ENCODE assay signal across 8 mouse cellular contexts in genomic region chr13:30973501-30974246, GRCm38 (mm10). TPM values are rescaled to one million over a fixed set of nuclear protein-coding genes. Genes with fewer than 3 reads are reported as not detected.
DNase-seq lines count a peak whose midpoint lies in the region; ATAC-seq and TF ChIP-seq lines count a peak whose summit lies in the region.

Exoc2 (minus strand) TSS chr13:30974093.
Gm5447 (plus strand) TSS chr13:30974204.

- H3K27me3 ChIP-seq in erythroblast, embryonic 14.5 days (ENCODE audit: control insufficient read depth) = peaks cover 12% of the 10 kb centered on the region
- 0 out of 2 replicates have a peak, but pooled peaks cover 3% of the 10 kb centered on the region for H3K27me3 ChIP-seq in heart, embryonic 11.5 days (ENCODE audit: control insufficient read depth, insufficient read depth, low read length)
- no peaks in the 10 kb centered on the region; the same call in none of the 2 replicates for H3K27me3 ChIP-seq in kidney, embryonic 16.5 days (ENCODE audit: insufficient read depth, low read length)
- H3K27me3 ChIP-seq in liver, embryonic 11.5 days (replicated peaks; ENCODE audit: control insufficient read depth, insufficient read depth, low read length) = no peaks in the 10 kb centered on the region
- peaks cover 5% of the 10 kb centered on the region for H3K27me3 ChIP-seq in myocyte (ENCODE audit: control insufficient read depth, insufficient read depth, insufficient read length)

- H3K36me3 ChIP-seq in erythroblast, embryonic 14.5 days (ENCODE audit: control insufficient read depth) = peaks cover 8% of the 10 kb centered on the region; the same call in 1 of the 2 replicates
- H3K36me3 ChIP-seq in heart, embryonic 11.5 days (ENCODE audit: control insufficient read depth, insufficient read depth, low read length) = no peaks in the 10 kb centered on the region
- H3K36me3 ChIP-seq in kidney, embryonic 16.5 days (ENCODE audit: insufficient read depth, low read length) = no peaks in the 10 kb centered on the region
- no peaks in the 10 kb centered on the region for H3K36me3 ChIP-seq in liver, embryonic 11.5 days (ENCODE audit: control insufficient read depth, insufficient read depth, low read length)
- no peaks in the 10 kb centered on the region for H3K36me3 ChIP-seq in myocyte (ENCODE audit: control insufficient read depth, insufficient read depth)

- H3K4me1 ChIP-seq in erythroblast, embryonic 14.5 days (ENCODE audit: control insufficient read depth) = peaks cover 45% of the 10 kb centered on the region
- peaks cover 7% of the 10 kb centered on the region for H3K4me1 ChIP-seq in heart, embryonic 11.5 days (ENCODE audit: control insufficient read depth, insufficient read depth, low read length)
- peaks cover 9% of the 10 kb centered on the region; the same call in 1 of the 2 replicates for H3K4me1 ChIP-seq in kidney, embryonic 16.5 days (ENCODE audit: insufficient read depth, low read length)
- H3K4me1 ChIP-seq in liver, embryonic 11.5 days (replicated peaks; ENCODE audit: control insufficient read depth, insufficient read depth, low read length) = peaks cover 12% of the 10 kb centered on the region

- peak; percentile 90 for DNase-seq in CD4-positive, CD25-positive, alpha-beta regulatory T cell, adult 2 months (ENCODE audit: low read depth, low spot score)
- peak; percentile 96 for DNase-seq in brain, embryonic 14.5 days (ENCODE audit: low read depth)
- DNase-seq in liver, embryonic 11.5 days (ENCODE audit: low spot score) = peak; percentile 90
- peak; percentile 76 to 91 for DNase-seq in spleen, postnatal 4 days (ENCODE audit: low spot score in 2 of 2)

- H3K79me2 ChIP-seq in myocyte (ENCODE audit: control insufficient read depth, insufficient read depth) = peaks cover 31% of the 10 kb centered on the region

- under 1% methylated on average over 54 of the region's 54 CpGs for WGBS in heart, embryonic 11.5 days (ENCODE audit: insufficient replicate concordance)
- under 1% methylated on average over 52 of the region's 54 CpGs for WGBS in kidney, embryonic 16.5 days
- WGBS in liver, embryonic 11.5 days = under 1% methylated on average over 53 of the region's 54 CpGs

- ATAC-seq in heart, embryonic 11.5 days (replicated peaks; ENCODE audit: insufficient number of reproducible peaks, low FRiP score, low TSS enrichment) = peak; percentile 85
- peak; percentile 99 for ATAC-seq in kidney, embryonic 16.5 days (ENCODE audit: low FRiP score, low TSS enrichment)
- ATAC-seq in liver, embryonic 11.5 days (replicated peaks; ENCODE audit: low FRiP score) = peak; percentile 95

- peak; percentile 74 for TF ChIP-seq POLR2A in brain, embryonic 14.5 days (IDR thresholded peaks at IDR 0.05; ENCODE audit: borderline replicate concordance, extremely low read depth, insufficient read depth, insufficient read length, poor library complexity, severe bottlenecking)
- TF ChIP-seq POLR2A in myocyte (IDR thresholded peaks at IDR 0.05; ENCODE audit: insufficient read length, low read depth) = peak; percentile 73

- peak within 1 kb of the TSS; percentile 87 for H3K27ac ChIP-seq in heart, embryonic 11.5 days (ENCODE audit: low read depth, low read length)
- H3K27ac ChIP-seq in kidney, embryonic 16.5 days (ENCODE audit: low read length) = peak within 1 kb of the TSS; percentile 90
- H3K27ac ChIP-seq in liver, embryonic 11.5 days (ENCODE audit: low read depth, low read length) = peak within 1 kb of the TSS; percentile 65

- TF ChIP-seq CTCF in brain, embryonic 14.5 days (IDR thresholded peaks at IDR 0.05; ENCODE audit: borderline replicate concordance, extremely low read depth, insufficient read depth, insufficient read length) = no peak

- H3K9ac ChIP-seq in heart, embryonic 11.5 days (ENCODE audit: low read depth, low read length) = peak within 1 kb of the TSS; percentile 84
- H3K9ac ChIP-seq in kidney, embryonic 16.5 days (replicated peaks; ENCODE audit: low read length) = peak within 1 kb of the TSS; percentile 95
- peak within 1 kb of the TSS; percentile 89 for H3K9ac ChIP-seq in liver, embryonic 11.5 days (ENCODE audit: low read depth, low read length)

- H3K9me3 ChIP-seq in erythroblast, embryonic 14.5 days (ENCODE audit: control insufficient read depth, low read length) = no peaks in the 10 kb centered on the region
- no peaks in the 10 kb centered on the region for H3K9me3 ChIP-seq in heart, embryonic 11.5 days (replicated peaks; ENCODE audit: control insufficient read depth, low read length)
- H3K9me3 ChIP-seq in kidney, embryonic 16.5 days (ENCODE audit: low read length) = no peaks in the 10 kb centered on the region
- no peaks in the 10 kb centered on the region for H3K9me3 ChIP-seq in liver, embryonic 11.5 days (ENCODE audit: control insufficient read depth, low read length)

- H3K4me3 ChIP-seq in erythroblast, embryonic 14.5 days (replicated peaks) = peak within 1 kb of the TSS; percentile 89
- H3K4me3 ChIP-seq in heart, embryonic 11.5 days (ENCODE audit: low read depth, low read length) = peak within 1 kb of the TSS; percentile 92
- peak within 1 kb of the TSS; percentile 93 for H3K4me3 ChIP-seq in kidney, embryonic 16.5 days (ENCODE audit: low read length)
- peak within 1 kb of the TSS; percentile 85 for H3K4me3 ChIP-seq in liver, embryonic 11.5 days (ENCODE audit: low read depth, low read length)
- H3K4me3 ChIP-seq in myocyte = peak within 1 kb of the TSS; percentile 46

- peak within 1 kb of the TSS; percentile 78 for H3K4me2 ChIP-seq in heart, embryonic 11.5 days
- H3K4me2 ChIP-seq in kidney, embryonic 16.5 days (replicated peaks; ENCODE audit: low read depth, low read length) = peak within 1 kb of the TSS; percentile 72
- peak within 1 kb of the TSS; percentile 63 for H3K4me2 ChIP-seq in liver, embryonic 11.5 days
- peak within 1 kb of the TSS; percentile 76 for H3K4me2 ChIP-seq in myocyte (ENCODE audit: low read depth)

- peak within 1 kb of the TSS; percentile 47 for H3ac ChIP-seq in myocyte (ENCODE audit: control insufficient read depth, insufficient read length)

TF ChIP-seq in myocyte, 11 proteins besides CTCF, POLR2A, EP300 and RAD21:
- no peak for TF ChIP-seq MAX (IDR thresholded peaks at IDR 0.05; ENCODE audit: low read depth)
- no peak for TF ChIP-seq CEBPB (IDR thresholded peaks at IDR 0.05; ENCODE audit: insufficient read depth, poor library complexity, severe bottlenecking)
- no peak for TF ChIP-seq E2F4 (IDR thresholded peaks at IDR 0.05; ENCODE audit: insufficient read depth)
- TF ChIP-seq MYOG (IDR thresholded peaks at IDR 0.05; ENCODE audit: control insufficient read depth in 1 of 3, insufficient read depth in 1 of 3, insufficient read length in 2 of 3, low read depth in 2 of 3) = peak in 2 of 3 experiments; percentile 53 to 55
- TF ChIP-seq SRF (IDR thresholded peaks at IDR 0.05; ENCODE audit: control insufficient read depth, insufficient read length, low read depth) = peak; percentile 86
- no peak for TF ChIP-seq TCF12 (IDR thresholded peaks at IDR 0.05; ENCODE audit: insufficient read depth, poor library complexity, severe bottlenecking)
- TF ChIP-seq USF1 (IDR thresholded peaks at IDR 0.05; ENCODE audit: low read depth) = no peak
- TF ChIP-seq MYOD1 (IDR thresholded peaks at IDR 0.05; ENCODE audit: control insufficient read depth in 1 of 3, insufficient read length in 2 of 3, low read depth in 2 of 3) = peak in 1 of 3 experiments; percentile 28
- no peak for TF ChIP-seq REST (IDR thresholded peaks at IDR 0.05; ENCODE audit: insufficient read depth, insufficient read length)
- no peak for TF ChIP-seq TCF3 (IDR thresholded peaks at IDR 0.05; ENCODE audit: insufficient read length, low read depth)
- TF ChIP-seq POLR2AphosphoS2 (IDR thresholded peaks at IDR 0.05; ENCODE audit: insufficient read length, low read depth) = peak; percentile 47
TF ChIP-seq in myocyte: peak in this region for 4.

RNA-seq across cellular contexts. Expression of gene Exoc2, which starts in this region (rescaled TPM):
- polyA plus RNA-seq in brain, embryonic 14.5 days (2012; rRNA removed) = 35.6 and 39.8 TPM in 2 replicates
- 0.27 and 0.41 TPM in 2 replicates for polyA plus RNA-seq in erythroblast, embryonic 14.5 days (2012)
- polyA plus RNA-seq in heart, embryonic 11.5 days (2014; fragmentation: Nextera tagmentation; extraction: Ambion mirVana) = 25.8 and 27.0 TPM in 2 replicates
- 28.1 and 31.3 TPM in 2 replicates for polyA plus RNA-seq in kidney, embryonic 16.5 days (2015; fragmentation: Nextera tagmentation; extraction: Ambion mirVana)
- polyA plus RNA-seq in liver, embryonic 11.5 days (2014; fragmentation: Nextera tagmentation; extraction: Ambion mirVana) = 28.4 and 32.9 TPM in 2 replicates
- 12.6 TPM for polyA plus RNA-seq in myocyte (2012; fragmentation: generic; extraction: Trizol)

RNA-seq across cellular contexts. Expression of gene Gm5447, which starts in this region (rescaled TPM):
- 0.06 and 0.07 TPM in 2 replicates for polyA plus RNA-seq in brain, embryonic 14.5 days (2012; rRNA removed)
- not detected in 2 replicates for polyA plus RNA-seq in erythroblast, embryonic 14.5 days (2012)
- not detected in 2 replicates for polyA plus RNA-seq in heart, embryonic 11.5 days (2014; fragmentation: Nextera tagmentation; extraction: Ambion mirVana)
- polyA plus RNA-seq in kidney, embryonic 16.5 days (2015; fragmentation: Nextera tagmentation; extraction: Ambion mirVana) = not detected in 2 replicates
- polyA plus RNA-seq in liver, embryonic 11.5 days (2014; fragmentation: Nextera tagmentation; extraction: Ambion mirVana) = not detected in 2 replicates
- polyA plus RNA-seq in myocyte (2012; fragmentation: generic; extraction: Trizol) = not detected

Comparison
In these comparisons a context has a peak if more than half of its experiments do, and no peak if none do; other contexts are left out.
1. Peak in every context shown above with its lines: DNase-seq, ATAC-seq, H3K4me3 ChIP-seq and H3K27ac ChIP-seq.